Mouse (Mus musculus): ENCODE measurements around the gene Gm13271.
"Not testable (repeated sequence)": the region's sequence is repeated elsewhere in the genome, so short reads cannot be mapped to it uniquely, and the experiment has no call there.

Gene Gm13271

GRCm38 (mm10) chr4:88754818-88755340 lies at the start of gene Gm13271:
Gene Gm13271 (plus strand): TSS chr4:88754868.
- DNase-seq (ENCODE audit: low spot score) = peak; percentile 71

DNA sequence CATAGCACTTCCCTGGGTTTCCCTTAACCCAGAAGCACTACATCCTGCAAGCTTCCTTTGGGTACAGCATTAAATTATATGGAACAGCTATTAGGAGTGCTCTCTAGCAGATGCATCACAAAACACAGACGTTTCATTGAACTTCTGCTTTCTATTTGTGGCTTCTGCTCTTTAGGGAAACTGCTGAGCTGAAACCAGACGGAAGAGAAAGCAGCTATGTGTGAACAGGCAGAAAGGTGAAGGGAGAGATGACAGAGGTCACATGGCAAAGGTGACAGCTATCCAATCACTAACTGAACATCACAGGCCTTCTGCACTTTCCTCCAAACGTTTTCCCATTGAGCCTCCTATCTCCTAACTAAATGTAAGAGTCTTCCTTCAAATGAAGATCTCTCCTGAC lies 48.7 kb upstream of the Gm13271 start:
- no peak for DNase-seq (ENCODE audit: low spot score)

DNA sequence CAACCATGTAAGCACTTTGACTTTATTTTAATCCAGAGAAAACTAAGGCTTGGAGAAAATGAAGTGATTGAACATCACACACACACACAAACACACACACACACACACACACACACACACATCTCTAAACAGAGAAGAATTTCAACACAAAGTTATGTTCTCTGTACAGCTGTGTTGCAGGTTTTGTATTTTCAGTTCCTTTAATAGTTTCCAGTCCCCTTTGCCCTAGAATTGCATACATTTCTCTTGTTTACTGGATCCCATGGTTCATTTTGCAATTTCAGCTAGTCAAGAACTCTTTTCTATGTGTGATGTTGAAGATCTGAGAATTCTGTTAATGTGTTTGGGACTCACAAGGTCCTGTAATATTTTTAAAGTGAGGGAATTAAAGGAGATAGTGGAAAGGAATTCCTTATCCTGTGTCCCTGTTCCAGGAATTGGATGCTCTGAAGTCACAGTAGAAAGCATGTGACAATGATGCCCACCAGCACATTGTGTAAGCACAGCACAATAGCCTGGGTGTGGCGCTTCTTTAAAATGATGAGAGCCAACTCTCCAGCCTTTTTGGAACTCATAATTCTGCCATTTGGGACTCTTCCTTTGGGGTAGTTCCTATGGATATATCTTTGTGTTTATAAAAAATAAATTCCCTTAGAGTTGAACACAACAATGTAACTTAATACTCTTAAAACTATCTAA lies 47.4 kb upstream of the Gm13271 start:
- no peak for DNase-seq (ENCODE audit: low spot score)

GRCm38 (mm10) chr4:88714281-88714680 lies 40.4 kb upstream of the Gm13271 start:
- DNase-seq (ENCODE audit: low spot score) = no peak

GRCm38 (mm10) chr4:88715059-88715458 lies 39.6 kb upstream of the Gm13271 start:
- no peak for DNase-seq (ENCODE audit: low spot score)

DNA sequence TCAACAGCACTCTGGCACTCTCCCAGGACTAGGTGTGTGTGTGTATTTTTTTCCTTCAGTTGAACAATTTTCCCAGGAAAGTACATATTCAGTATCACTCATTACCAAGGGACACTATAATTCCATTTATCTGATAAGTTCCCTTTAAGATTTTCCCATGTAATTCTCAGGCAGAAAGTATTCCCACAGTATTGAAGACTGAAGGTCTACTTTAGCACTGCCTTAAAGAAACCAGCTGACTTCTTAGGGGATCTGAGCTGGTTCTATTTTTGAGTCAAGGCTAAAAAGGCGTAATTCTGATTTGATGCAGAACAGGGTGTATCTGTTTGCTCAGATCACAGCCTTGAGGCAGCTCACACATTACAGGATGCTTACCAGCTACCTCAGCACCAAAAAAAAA lies 36.0 kb upstream of the Gm13271 start:
- no peak for DNase-seq (ENCODE audit: low spot score)

- peak; percentile 90 for DNase-seq (ENCODE audit: low spot score)
Observed at GRCm38 (mm10) chr4:88721791-88722721, 32.6 kb upstream of the Gm13271 start, which contains the start of the genes Gm26566 and Klhl9. Gene Gm26566 (plus strand): TSS chr4:88721805. Gene Klhl9 (minus strand): TSS chr4:88722465.

DNA sequence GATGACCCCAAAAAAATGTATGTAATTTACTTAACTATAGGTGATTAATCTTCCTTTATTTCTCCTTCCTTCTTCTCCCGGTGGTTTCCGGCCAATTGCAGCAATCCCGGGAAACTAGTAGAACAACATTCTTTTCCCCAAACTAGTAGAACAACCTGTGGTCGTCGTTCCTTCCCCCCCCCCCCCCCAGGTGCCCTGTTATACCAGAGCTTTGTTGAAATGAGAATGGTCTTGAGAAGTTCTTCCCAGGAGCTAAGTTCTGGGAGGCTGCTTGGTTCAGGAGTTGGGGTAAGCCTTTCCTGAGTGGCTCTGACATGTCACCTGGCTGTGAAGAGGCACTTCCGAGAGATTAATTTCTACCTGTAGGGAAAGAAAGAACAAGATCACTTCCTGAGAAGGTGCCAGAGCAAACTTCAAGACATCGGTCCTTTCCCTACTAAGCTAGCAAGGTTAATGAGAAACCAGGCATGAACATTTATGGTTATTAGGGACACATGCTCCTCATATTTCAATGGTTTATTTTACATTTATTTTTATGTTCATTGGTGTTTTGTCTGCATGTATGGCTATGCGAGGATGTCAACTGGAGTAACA lies 31.1 kb upstream of the Gm13271 start:
- no peak for DNase-seq (ENCODE audit: low spot score)

GRCm38 (mm10) chr4:88726727-88727126 lies 27.9 kb upstream of the Gm13271 start:
- no peak for DNase-seq (ENCODE audit: low spot score)

DNA sequence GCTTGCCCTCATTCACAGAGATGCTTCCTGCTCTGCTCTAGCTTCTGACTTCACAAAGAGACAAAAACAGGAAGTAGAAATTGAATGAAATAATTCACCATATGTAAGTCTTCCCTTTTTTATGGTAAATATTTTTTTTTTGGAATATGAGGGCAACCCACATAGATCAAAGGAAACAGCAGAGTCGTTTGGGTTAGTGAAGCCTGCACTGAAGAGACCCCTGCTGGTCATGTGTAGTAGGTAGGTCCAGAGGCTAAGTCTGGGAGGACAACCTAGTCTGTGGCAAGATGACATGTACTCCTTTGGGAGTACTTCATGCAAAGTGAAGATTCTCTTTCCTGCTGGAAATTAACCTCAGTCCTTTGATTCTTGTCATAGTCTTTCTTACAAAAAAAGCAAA lies 27.3 kb upstream of the Gm13271 start:
- DNase-seq (ENCODE audit: low spot score) = peak; percentile 28

DNA sequence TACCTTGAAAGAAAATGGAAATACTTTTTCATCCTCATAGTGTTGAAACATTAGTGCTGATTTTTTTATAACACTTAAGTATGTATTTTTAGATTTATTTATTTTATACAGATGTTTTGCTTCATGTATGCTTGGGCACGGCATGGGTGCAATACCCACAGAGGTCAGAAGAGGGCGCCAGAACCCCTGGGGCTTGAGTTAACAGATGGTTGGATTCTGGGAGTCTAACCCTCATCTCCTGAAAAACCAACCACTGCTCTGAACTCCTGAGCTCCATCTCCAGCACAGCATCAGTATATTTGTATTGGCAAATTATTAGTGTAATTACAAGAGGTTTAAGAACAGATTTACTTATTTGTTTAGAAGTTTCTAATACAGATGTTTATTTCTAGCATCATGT lies 16.2 kb upstream of the Gm13271 start:
- peak; percentile 62 for DNase-seq (ENCODE audit: low spot score)

GRCm38 (mm10) chr4:88739036-88739435 lies 15.6 kb upstream of the Gm13271 start:
- no peak for DNase-seq (ENCODE audit: low spot score)

- no peak for DNase-seq (ENCODE audit: low spot score)
Observed at GRCm38 (mm10) chr4:88741426-88741825, 13.2 kb upstream of the Gm13271 start.

DNA sequence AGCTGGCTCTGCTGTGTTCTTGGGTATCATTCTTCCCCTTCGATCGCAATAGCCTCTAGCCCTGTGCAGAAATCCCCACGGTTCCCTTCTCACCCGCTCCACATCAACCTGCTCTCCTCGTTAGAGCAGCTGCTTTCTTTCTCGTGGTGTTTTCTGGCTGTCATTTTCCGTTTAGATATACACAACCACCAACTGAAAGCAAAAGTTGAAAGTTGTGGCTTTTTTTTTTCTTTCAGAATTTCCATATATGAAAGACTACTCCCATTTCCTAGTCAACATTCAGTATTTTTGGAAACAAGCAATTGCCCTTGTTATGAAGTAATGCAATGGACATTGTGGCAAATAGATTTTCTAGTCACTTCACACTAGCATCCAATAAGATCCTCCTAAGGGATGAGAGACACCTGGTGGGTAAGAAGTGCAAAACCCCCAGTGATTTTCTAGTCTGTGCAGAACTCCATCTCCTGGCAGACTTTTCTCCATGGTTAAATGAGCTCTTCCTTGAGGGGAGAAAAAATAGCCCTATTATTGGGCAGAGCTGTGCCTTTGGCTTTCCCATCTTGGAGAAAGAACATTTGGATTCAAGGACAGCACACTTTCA lies 11.8 kb upstream of the Gm13271 start:
- no peak for DNase-seq (ENCODE audit: low spot score)

GRCm38 (mm10) chr4:88744207-88744606 lies 10.5 kb upstream of the Gm13271 start:
- no peak for DNase-seq (ENCODE audit: low spot score)

- DNase-seq (ENCODE audit: low spot score) = no peak
Observed at GRCm38 (mm10) chr4:88749926-88750325, 4.7 kb upstream of the Gm13271 start.

DNA sequence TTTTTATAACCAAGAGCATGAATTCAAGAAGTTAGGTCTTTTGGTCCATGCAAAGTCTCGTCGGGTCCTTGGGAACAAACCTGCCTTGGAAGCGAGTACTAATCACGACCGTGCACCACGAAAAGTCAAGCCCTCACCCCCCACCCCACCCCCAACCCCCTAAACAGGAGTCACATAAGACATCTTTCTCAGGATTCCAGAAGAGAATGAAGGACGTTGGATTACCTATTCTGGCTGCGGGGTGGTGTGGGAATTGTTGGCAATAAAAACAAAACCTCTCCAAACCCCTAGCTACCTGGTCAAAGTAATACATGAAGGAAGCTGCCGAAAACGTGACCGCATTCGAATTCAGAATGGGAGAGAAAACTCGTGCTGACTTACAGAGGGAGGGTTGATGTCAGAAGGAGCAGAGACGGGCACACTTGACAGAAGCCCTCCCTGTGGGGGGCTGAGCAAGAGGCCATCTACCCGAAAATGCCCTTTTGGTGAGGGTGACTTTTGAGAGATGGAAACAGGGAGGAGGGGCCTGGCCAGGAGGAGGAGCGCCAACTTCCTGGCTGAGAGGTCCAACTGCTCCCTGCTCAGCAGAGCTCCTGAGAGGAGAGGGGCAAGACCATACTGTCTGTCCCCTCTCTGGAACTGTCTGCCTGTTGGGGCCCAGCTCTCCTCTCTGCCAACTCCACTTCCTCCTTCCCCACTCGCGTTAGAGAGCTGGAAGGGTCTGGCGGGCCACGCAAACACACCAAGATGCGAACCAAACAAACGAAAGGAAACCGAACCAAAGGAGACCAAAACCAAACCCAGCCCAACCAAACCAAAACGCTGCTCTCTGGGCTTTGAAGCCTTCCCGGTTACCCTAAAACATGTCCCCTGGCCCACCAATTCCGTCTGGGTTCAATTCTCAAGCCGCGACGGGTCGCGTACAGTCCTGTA lies 2.2 kb downstream of the Gm13271 start:
- not testable (repeated sequence) for DNase-seq (ENCODE audit: low spot score)

GRCm38 (mm10) chr4:88757628-88758031 lies 3.0 kb downstream of the Gm13271 start:
- peak; percentile 86 for DNase-seq (ENCODE audit: low spot score)

GRCm38 (mm10) chr4:88758751-88759150 lies 4.1 kb downstream of the Gm13271 start:
- DNase-seq (ENCODE audit: low spot score) = not testable (repeated sequence)

GRCm38 (mm10) chr4:88759610-88760268 lies 5.1 kb downstream of the Gm13271 start, which contains the start of gene Gm13283:
Gene Gm13283 (plus strand): TSS chr4:88760119.
- DNase-seq (ENCODE audit: low spot score) = peak; percentile 40

Measured in urinary bladder, postnatal 25 days (tissue).